In the genomic region with DNA sequence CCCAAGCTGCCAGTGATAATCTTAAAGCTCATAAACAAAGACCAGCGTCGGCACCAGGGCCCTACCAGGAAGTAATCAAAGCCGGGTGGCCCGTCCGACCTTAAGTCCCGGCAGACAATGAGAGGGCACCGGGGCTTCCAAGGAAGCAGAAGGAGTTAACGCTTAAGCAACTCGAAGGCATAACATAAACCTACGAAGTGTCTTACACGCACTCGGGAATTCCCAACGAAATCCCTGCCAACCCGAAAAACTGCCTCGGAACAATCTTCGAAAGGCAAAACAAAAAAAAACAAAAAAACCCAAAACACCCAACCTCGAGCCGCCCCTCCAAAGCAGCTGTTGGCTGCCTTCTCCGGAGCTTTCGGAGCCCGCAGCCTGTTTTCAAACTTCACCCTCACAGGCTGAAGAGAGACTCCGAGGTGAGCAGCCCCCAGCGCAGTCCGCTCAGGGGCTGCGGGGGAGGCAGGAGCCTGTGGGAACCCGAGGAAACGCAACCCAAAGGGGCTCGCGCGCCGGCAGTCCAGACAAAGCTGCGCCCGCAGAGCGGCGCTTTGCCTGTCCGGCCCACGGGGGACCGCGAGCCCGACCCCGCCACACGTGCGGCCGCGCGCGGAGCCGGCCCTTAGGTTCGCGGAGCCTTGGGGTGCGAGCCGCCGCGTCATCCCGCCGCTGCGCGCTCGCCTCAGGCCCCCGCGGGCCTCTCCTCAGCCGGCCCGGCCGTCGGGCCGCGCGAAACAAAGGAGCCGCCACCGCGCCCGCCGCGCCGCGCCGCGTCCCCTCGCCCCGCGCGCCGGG, we compare ENCODE assay signal across 8 mouse cellular contexts. TPM values are rescaled to one million over a fixed set of nuclear protein-coding genes. Genes with fewer than 3 reads are reported as not detected.
DNase-seq lines count a peak whose midpoint lies in the region; ATAC-seq lines count a peak whose summit lies in the region.

No protein-coding gene starts in this region.

- H3K4me2 ChIP-seq in midbrain, embryonic 15.5 days: peak overlapping the region; percentile 65
- H3K4me2 ChIP-seq in stomach, embryonic 15.5 days: peak overlapping the region; percentile 62

- no peak for ATAC-seq in CD4-positive, CD25-positive, alpha-beta regulatory T cell, adult 4 months
- peak; percentile 23 for ATAC-seq in erythroblast, adult 5-6 weeks (replicated peaks; ENCODE audit: low FRiP score, poor library complexity, severe bottlenecking)
- ATAC-seq in midbrain, embryonic 15.5 days (replicated peaks): peak; percentile 59
- peak; percentile 41 for ATAC-seq in stomach, embryonic 15.5 days (ENCODE audit: insufficient read depth, low FRiP score, low read depth)

- peaks cover 80% of the 10 kb centered on the region for H3K4me1 ChIP-seq in limb, embryonic 10.5 days
- H3K4me1 ChIP-seq in midbrain, embryonic 15.5 days: peaks cover 32% of the 10 kb centered on the region
- H3K4me1 ChIP-seq in stomach, embryonic 15.5 days: peaks cover 24% of the 10 kb centered on the region

- under 1% methylated on average over 82 of the region's 83 CpGs for WGBS in limb, embryonic 10.5 days
- under 1% methylated on average over 56 of the region's 83 CpGs for WGBS in midbrain, embryonic 15.5 days
- WGBS in stomach, embryonic 15.5 days: under 1% methylated on average over 64 of the region's 83 CpGs

- H3K27ac ChIP-seq in limb, embryonic 10.5 days: peak overlapping the region; percentile 100
- peak overlapping the region; percentile 91 for H3K27ac ChIP-seq in midbrain, embryonic 15.5 days
- peak overlapping the region; percentile 91 for H3K27ac ChIP-seq in stomach, embryonic 15.5 days

- H3K9me3 ChIP-seq in limb, embryonic 10.5 days (replicated peaks): no peaks in the 10 kb centered on the region
- H3K9me3 ChIP-seq in midbrain, embryonic 15.5 days: no peaks in the 10 kb centered on the region
- no peaks in the 10 kb centered on the region for H3K9me3 ChIP-seq in stomach, embryonic 15.5 days

- peak; percentile 60 for DNase-seq in CD4-positive, CD25-positive, alpha-beta regulatory T cell, adult 2 months (ENCODE audit: low read depth, low spot score)
- peak; percentile 69 for DNase-seq in adrenal gland, adult 2 months
- peak; percentile 53 to 62 for DNase-seq in heart, postnatal 10 days
- DNase-seq in limb, embryonic 10.5 days (ENCODE audit: low spot score): peak; percentile 72

- intact Hi-C loops in heart, postnatal 10 days (cut with DNase I): loop anchor here (2.0 kb wide), 2 partner anchors 19 to 77 kb away; a partner anchor contains a TSS

- H3K27me3 ChIP-seq in limb, embryonic 10.5 days (ENCODE audit: low read depth, poor library complexity, severe bottlenecking): no peaks in the 10 kb centered on the region
- no peaks in the 10 kb centered on the region for H3K27me3 ChIP-seq in midbrain, embryonic 15.5 days (replicated peaks)
- H3K27me3 ChIP-seq in stomach, embryonic 15.5 days (replicated peaks): no peaks in the 10 kb centered on the region

- H3K4me3 ChIP-seq in limb, embryonic 10.5 days: peak overlapping the region; percentile 96
- H3K4me3 ChIP-seq in midbrain, embryonic 15.5 days: peak overlapping the region; percentile 93
- H3K4me3 ChIP-seq in stomach, embryonic 15.5 days (replicated peaks): peak overlapping the region; percentile 62

- H3K36me3 ChIP-seq in limb, embryonic 10.5 days: no peaks in the 10 kb centered on the region
- H3K36me3 ChIP-seq in midbrain, embryonic 15.5 days (replicated peaks): no peaks in the 10 kb centered on the region
- H3K36me3 ChIP-seq in stomach, embryonic 15.5 days: no peaks in the 10 kb centered on the region

- peak overlapping the region; percentile 95 for H3K9ac ChIP-seq in midbrain, embryonic 15.5 days
- H3K9ac ChIP-seq in stomach, embryonic 15.5 days: peak overlapping the region; percentile 65

RNA-seq across cellular contexts. Expression of a gene that starts 0.9 kb away (rescaled TPM):
- 100 to 1,000 TPM; 121 to 156 TPM for polyA plus RNA-seq in CD4-positive, CD25-positive, alpha-beta regulatory T cell, adult 4 months (2017; shearing (Covaris generic))
- 10 to 100 TPM; 38.8 to 39.1 TPM for total RNA-seq in adrenal gland, adult 2 months (2021)
- polyA plus RNA-seq in adrenal gland, adult 2 months (2012; rRNA removed): 13.7 and 15.4 TPM in 2 replicates
- 13.6 and 24.6 TPM in 2 replicates for total RNA-seq in erythroblast, adult 5-6 weeks (2015; ENCODE audit: low replicate concordance)
- 29.6 and 31.6 TPM in 2 replicates for total RNA-seq in erythroblast, adult 5-6 weeks (2017; ENCODE audit: low replicate concordance)
- total RNA-seq in heart, postnatal 10 days (2021): 10 to 100 TPM; 29.8 to 33.9 TPM
- 104 and 105 TPM in 2 replicates for polyA plus RNA-seq in limb, embryonic 10.5 days (2016; fragmentation: Nextera tagmentation; extraction: Ambion mirVana)
- polyA plus RNA-seq in midbrain, embryonic 15.5 days (2015; fragmentation: Nextera tagmentation; extraction: Ambion mirVana): 70.3 and 77.3 TPM in 2 replicates
- polyA plus RNA-seq in stomach, embryonic 15.5 days (2015; fragmentation: Nextera tagmentation; extraction: Ambion mirVana): 60.9 and 64.6 TPM in 2 replicates
